Mouse (Mus musculus): Measurements from ENCODE around the gene Rtraf. TPM values are rescaled to one million over a fixed set of nuclear protein-coding genes. Genes with fewer than 3 reads are reported as not detected.

Rtraf gene
- polyA plus RNA-seq, 1 experiment, result 15.5 TPM

GRCm38 (mm10) chr14:19766380-19766649 lies 57.3 kb downstream of the Rtraf start:
- Histone ChIP-seq H3K36me3 (ENCODE audit: control insufficient read depth) (no peaks in the 10 kb centered on the region; the same call in 1 of the 2 replicates), H3K4me3 (replicated peaks) (no peak overlapping the region), H3K27me3 (ENCODE audit: control insufficient read depth) (no peaks in the 10 kb centered on the region), H3K9me3 (ENCODE audit: control insufficient read depth, low read length) (no peaks in the 10 kb centered on the region), H3K4me1 (ENCODE audit: control insufficient read depth) (peaks cover 17% of the 10 kb centered on the region)
- TF ChIP-seq GATA1 (IDR thresholded peaks at IDR 0.05; ENCODE audit: low read length) (no peak), TAL1 (IDR thresholded peaks at IDR 0.05; ENCODE audit: low read length) (no peak)

GRCm38 (mm10) chr14:19765539-19766379 lies 57.9 kb downstream of the Rtraf start:
- Histone ChIP-seq H3K36me3 (ENCODE audit: control insufficient read depth) (no peaks in the 10 kb centered on the region; the same call in 1 of the 2 replicates), H3K9me3 (ENCODE audit: control insufficient read depth, low read length) (no peaks in the 10 kb centered on the region), H3K27me3 (ENCODE audit: control insufficient read depth) (no peaks in the 10 kb centered on the region), H3K4me1 (ENCODE audit: control insufficient read depth) (peaks cover 17% of the 10 kb centered on the region), H3K4me3 (replicated peaks) (no peak overlapping the region)
- TF ChIP-seq GATA1 (IDR thresholded peaks at IDR 0.05; ENCODE audit: low read length), result no peak
- TF ChIP-seq TAL1 (IDR thresholded peaks at IDR 0.05; ENCODE audit: low read length), result no peak

GRCm38 (mm10) chr14:19764331-19764730 lies 59.3 kb downstream of the Rtraf start:
- Histone ChIP-seq H3K36me3 (ENCODE audit: control insufficient read depth) (no peaks in the 10 kb centered on the region; the same call in 1 of the 2 replicates), H3K9me3 (ENCODE audit: control insufficient read depth, low read length) (no peaks in the 10 kb centered on the region), H3K4me1 (ENCODE audit: control insufficient read depth) (peaks cover 17% of the 10 kb centered on the region), H3K4me3 (replicated peaks) (no peak overlapping the region), H3K27me3 (ENCODE audit: control insufficient read depth) (no peaks in the 10 kb centered on the region)
- no peak for TF ChIP-seq TAL1 (IDR thresholded peaks at IDR 0.05; ENCODE audit: low read length)
- TF ChIP-seq GATA1 (IDR thresholded peaks at IDR 0.05; ENCODE audit: low read length), result no peak

- Histone ChIP-seq H3K9me3 (ENCODE audit: control insufficient read depth, low read length) (no peaks in the 10 kb centered on the region), H3K4me3 (replicated peaks) (no peak overlapping the region), H3K27me3 (ENCODE audit: control insufficient read depth) (no peaks in the 10 kb centered on the region), H3K36me3 (ENCODE audit: control insufficient read depth) (no peaks in the 10 kb centered on the region; the same call in 1 of the 2 replicates), H3K4me1 (ENCODE audit: control insufficient read depth) (peaks cover 17% of the 10 kb centered on the region)
- TF ChIP-seq GATA1 (IDR thresholded peaks at IDR 0.05; ENCODE audit: low read length) (no peak), TAL1 (IDR thresholded peaks at IDR 0.05; ENCODE audit: low read length) (no peak)
Observed at GRCm38 (mm10) chr14:19763527-19763926, 60.1 kb downstream of the Rtraf start.

GRCm38 (mm10) chr14:19762014-19762413 lies 61.6 kb downstream of the Rtraf start:
- no peaks in the 10 kb centered on the region for H3K9me3 ChIP-seq (ENCODE audit: control insufficient read depth, low read length)
- no peaks in the 10 kb centered on the region; the same call in 1 of the 2 replicates for H3K36me3 ChIP-seq (ENCODE audit: control insufficient read depth)
- peaks cover 17% of the 10 kb centered on the region for H3K4me1 ChIP-seq (ENCODE audit: control insufficient read depth)
- TF ChIP-seq TAL1 (IDR thresholded peaks at IDR 0.05; ENCODE audit: low read length) (no peak), GATA1 (IDR thresholded peaks at IDR 0.05; ENCODE audit: low read length) (no peak)
- H3K27me3 ChIP-seq (ENCODE audit: control insufficient read depth), result no peaks in the 10 kb centered on the region
- no peak overlapping the region for H3K4me3 ChIP-seq (replicated peaks)

Other genes starting within 250 kb of the Rtraf start
- gene Gm2237, start 238.7 kb downstream of the Rtraf start, polyA plus RNA-seq (2012), result not detected in 2 replicates
- gene Gm5458, start 221.2 kb downstream of the Rtraf start, polyA plus RNA-seq (2012), result not detected in 2 replicates
- 0.05 and 0.07 TPM in 2 replicates for gene Nid2, start 72.6 kb downstream of the Rtraf start, polyA plus RNA-seq (2012)
- gene Gng2, start 153.8 kb upstream of the Rtraf start, polyA plus RNA-seq (2012), result not detected in 2 replicates